Mouse (Mus musculus) midbrain, embryonic 14.5 days (tissue): ENCODE data around the gene Unc93b1. TPM values are rescaled to one million over a fixed set of nuclear protein-coding genes. Genes with fewer than 3 reads are reported as not detected.
"Not testable (repeated sequence)": the region's sequence is repeated elsewhere in the genome, so short reads cannot be mapped to it uniquely, and the experiment has no call there.

Experiments used
- ATAC-seq: fragments of 200-750 bp; cut with Nextera tagmentation; 2 replicates; pipeline ENCODE4 v1.8.0; 2017; ENCODE audit warnings: moderate number of reproducible peaks, moderate library complexity; ENCODE audit not compliant: low FRiP score, low TSS enrichment
- DNase-seq: peaks from one replicate; pipeline ENCODE4 v3.0.0-alpha.2; 2015
- H3K27ac ChIP-seq: fragments of 300-500 bp; sonication (generic); replicated peaks from 2 replicates; pipeline ENCODE4 v1.5.1; 2014; ENCODE audit warnings: mild to moderate bottlenecking, low read depth, low read length, moderate library complexity
- H3K27me3 ChIP-seq: fragments of 300-500 bp; sonication (generic); 2 replicates; pipeline ENCODE4 v1.6.1; 2014; ENCODE audit warnings: low read length, control low read depth, mixed read lengths; ENCODE audit not compliant: control insufficient read depth, insufficient read depth
- H3K36me3 ChIP-seq: fragments of 300-500 bp; sonication (generic); 2 replicates; pipeline ENCODE4 v1.6.1; 2014; ENCODE audit warnings: low read length, control low read depth; ENCODE audit not compliant: control insufficient read depth, insufficient read depth
- H3K4me1 ChIP-seq: fragments of 300-500 bp; sonication (generic); 2 replicates; pipeline ENCODE4 v1.6.1; 2014; ENCODE audit warnings: mild to moderate bottlenecking, antibody characterized with exemption, low read length, control low read depth; ENCODE audit not compliant: control insufficient read depth, insufficient read depth
- H3K4me2 ChIP-seq: fragments of 300-500 bp; sonication (generic); 2 replicates; pipeline ENCODE4 v1.6.1; 2014; ENCODE audit warnings: mild to moderate bottlenecking, low read length, moderate library complexity
- H3K4me3 ChIP-seq: fragments of 300-500 bp; sonication (generic); replicated peaks from 2 replicates; pipeline ENCODE4 v1.5.1; 2014; ENCODE audit warnings: low read depth, low read length
- H3K9ac ChIP-seq: fragments of 300-500 bp; sonication (generic); replicated peaks from 2 replicates; pipeline ENCODE4 v1.6.1; 2014; ENCODE audit warnings: mild to moderate bottlenecking, low read length, moderate library complexity
- H3K9me3 ChIP-seq: fragments of 300-500 bp; sonication (generic); 2 replicates; pipeline ENCODE4 v1.6.1; 2016; ENCODE audit warnings: low read length, control low read depth, mixed read lengths; ENCODE audit not compliant: control insufficient read depth
- WGBS: fragments of 180-500 bp; shearing (Covaris S2); extraction: QIAGEN DNeasy Blood & Tissue Kit; methylation state at CpG from one replicate; pipeline ENCODE4 v1.1.7; 2014; 5-methylcytosine and 5-hydroxymethylcytosine counted together
- polyA plus RNA-seq: library from polyadenylated mRNA; unstranded; fragments of >200 nt; fragmentation: Nextera tagmentation; extraction: Ambion mirVana; gene quantifications from 2 replicates; pipeline ENCODE4 v1.2.1, GENCODE M21; 2014

The Unc93b1 gene
- polyA plus RNA-seq, 1 experiment from 2014 or later, result 13.4 TPM

- no peak overlapping the region for H3K4me2 ChIP-seq
- no peaks in the 10 kb centered on the region for H3K27me3 ChIP-seq
- no peak overlapping the region for H3K27ac ChIP-seq
- H3K9ac ChIP-seq, result no peak overlapping the region
- WGBS, result 73% methylated on average over 14 of the region's 14 CpGs
- ATAC-seq (no peak), DNase-seq (no peak)
- H3K4me3 ChIP-seq, result no peak overlapping the region
- no peaks in the 10 kb centered on the region for H3K4me1 ChIP-seq
- no peaks in the 10 kb centered on the region for H3K9me3 ChIP-seq
- H3K36me3 ChIP-seq, result no peaks in the 10 kb centered on the region
Observed at GRCm38 (mm10) chr19:3948546-3948945, 13.6 kb downstream of the Unc93b1 start.

DNA sequence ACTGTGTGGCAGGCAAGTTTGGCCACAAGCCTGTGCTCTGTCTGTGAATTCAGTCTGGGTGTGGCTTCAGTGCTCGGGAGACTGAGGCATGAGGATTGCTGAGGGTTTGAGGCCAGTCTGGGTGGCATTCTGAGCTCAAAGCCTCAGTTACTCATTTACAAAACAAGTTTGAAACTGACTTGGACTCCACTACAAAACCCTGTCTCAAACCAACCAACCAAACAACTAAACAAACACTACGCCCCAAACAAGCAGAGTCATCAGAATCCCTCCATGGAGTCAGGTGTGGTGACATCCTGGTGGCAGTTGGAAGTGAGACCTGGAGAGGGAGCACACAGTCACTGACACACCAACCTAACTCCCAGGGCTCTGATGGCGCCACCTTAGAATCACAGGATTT, 15.3 kb downstream of the Unc93b1 start:
- Histone ChIP-seq H3K36me3 (no peaks in the 10 kb centered on the region), H3K27ac (no peak overlapping the region), H3K9me3 (no peaks in the 10 kb centered on the region), H3K27me3 (no peaks in the 10 kb centered on the region), H3K9ac (no peak overlapping the region), H3K4me2 (no peak overlapping the region), H3K4me1 (no peaks in the 10 kb centered on the region), H3K4me3 (no peak overlapping the region)
- DNase-seq, result no peak
- 79% methylated on average over 3 of the region's 3 CpGs for WGBS
- ATAC-seq, result no peak

DNA sequence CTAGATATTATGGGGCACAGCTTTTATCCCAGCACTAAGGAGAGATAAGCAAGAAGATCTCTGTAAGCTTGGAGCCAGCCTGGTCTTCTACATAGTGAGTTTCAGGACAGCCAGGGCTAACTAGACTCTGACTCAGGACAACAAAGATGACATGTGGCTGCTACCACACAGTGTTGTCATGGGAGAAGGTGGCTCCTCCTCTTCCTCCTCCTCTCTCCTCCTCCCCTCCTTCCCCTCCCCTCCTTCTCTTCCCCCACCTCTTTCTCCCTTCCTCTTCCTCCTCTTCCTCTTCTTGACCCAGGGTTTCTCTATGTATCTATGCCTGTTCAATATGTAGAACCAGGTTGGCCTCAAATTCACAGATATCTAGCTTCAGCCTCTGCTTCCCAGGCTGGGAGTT, 16.5 kb downstream of the Unc93b1 start:
- Histone ChIP-seq H3K36me3 (no peaks in the 10 kb centered on the region), H3K27me3 (no peaks in the 10 kb centered on the region), H3K4me3 (no peak overlapping the region), H3K4me2 (no peak overlapping the region), H3K9me3 (no peaks in the 10 kb centered on the region), H3K27ac (no peak overlapping the region), H3K9ac (no peak overlapping the region), H3K4me1 (no peaks in the 10 kb centered on the region)
- no peak for ATAC-seq
- DNase-seq, result no peak

GRCm38 (mm10) chr19:3952099-3952498, 17.1 kb downstream of the Unc93b1 start:
- H3K36me3 ChIP-seq, result no peaks in the 10 kb centered on the region
- DNase-seq (no peak), ATAC-seq (no peak)
- H3K4me1 ChIP-seq, result no peaks in the 10 kb centered on the region
- no peaks in the 10 kb centered on the region for H3K27me3 ChIP-seq
- no peak overlapping the region for H3K4me3 ChIP-seq
- 57% methylated on average over 1 of the region's 1 CpGs for WGBS
- H3K4me2 ChIP-seq, result no peak overlapping the region
- H3K9ac ChIP-seq, result no peak overlapping the region
- H3K27ac ChIP-seq, result no peak overlapping the region
- no peaks in the 10 kb centered on the region for H3K9me3 ChIP-seq

DNA sequence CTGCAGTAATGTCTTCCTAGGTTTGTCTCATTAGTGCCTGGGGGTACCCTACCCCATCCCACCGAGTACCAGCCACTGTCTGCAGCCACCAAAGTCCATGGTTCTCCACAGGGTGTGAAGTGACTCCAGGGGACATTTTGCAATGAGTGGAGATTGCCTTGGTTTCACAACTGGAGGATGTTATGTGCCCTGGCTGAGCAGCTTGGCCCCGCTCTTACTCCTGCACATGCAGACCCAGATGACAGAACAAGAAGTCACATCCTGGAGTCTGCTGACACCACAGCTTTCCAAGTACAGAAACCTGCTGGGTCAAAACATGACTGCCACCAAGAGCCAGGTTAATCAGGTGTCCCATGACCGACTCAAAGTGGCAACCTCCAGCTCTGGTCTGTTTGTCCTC, 20.0 kb downstream of the Unc93b1 start:
- WGBS, result 86% methylated on average over 3 of the region's 3 CpGs
- Histone ChIP-seq H3K36me3 (no peaks in the 10 kb centered on the region), H3K27me3 (no peaks in the 10 kb centered on the region), H3K4me1 (no peaks in the 10 kb centered on the region), H3K9me3 (no peaks in the 10 kb centered on the region), H3K27ac (no peak overlapping the region), H3K4me3 (no peak overlapping the region), H3K9ac (no peak overlapping the region), H3K4me2 (no peak overlapping the region)
- ATAC-seq (no peak), DNase-seq (no peak)

DNA sequence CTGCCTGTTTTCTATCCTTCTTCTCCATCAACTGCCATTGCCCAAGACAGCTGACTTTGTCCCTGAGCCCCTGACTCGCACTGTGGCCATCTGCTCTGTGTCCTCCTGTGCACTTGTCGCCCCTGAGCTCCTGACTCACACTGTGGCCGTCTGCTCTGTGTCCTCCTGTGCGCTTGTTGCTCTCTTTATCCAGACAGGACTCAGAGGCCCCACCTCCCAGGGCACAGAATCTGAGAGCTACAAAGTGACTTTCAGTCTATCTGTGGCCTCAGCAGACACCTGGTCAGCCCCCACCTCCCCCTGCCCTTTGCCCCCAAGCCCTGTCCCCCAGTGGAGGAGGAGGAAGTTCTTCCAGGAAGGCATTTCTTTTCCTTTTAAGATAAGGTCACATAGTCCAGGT, 20.8 kb downstream of the Unc93b1 start:
- Histone ChIP-seq H3K4me1 (no peaks in the 10 kb centered on the region), H3K36me3 (no peaks in the 10 kb centered on the region), H3K9me3 (no peaks in the 10 kb centered on the region), H3K4me3 (no peak overlapping the region), H3K27ac (no peak overlapping the region), H3K9ac (no peak overlapping the region), H3K27me3 (no peaks in the 10 kb centered on the region), H3K4me2 (no peak overlapping the region)
- DNase-seq (no peak), ATAC-seq (no peak)
- 60% methylated on average over 4 of the region's 4 CpGs for WGBS

GRCm38 (mm10) chr19:3957296-3958036, 22.5 kb downstream of the Unc93b1 start:
- not testable (repeated sequence) for DNase-seq

DNA sequence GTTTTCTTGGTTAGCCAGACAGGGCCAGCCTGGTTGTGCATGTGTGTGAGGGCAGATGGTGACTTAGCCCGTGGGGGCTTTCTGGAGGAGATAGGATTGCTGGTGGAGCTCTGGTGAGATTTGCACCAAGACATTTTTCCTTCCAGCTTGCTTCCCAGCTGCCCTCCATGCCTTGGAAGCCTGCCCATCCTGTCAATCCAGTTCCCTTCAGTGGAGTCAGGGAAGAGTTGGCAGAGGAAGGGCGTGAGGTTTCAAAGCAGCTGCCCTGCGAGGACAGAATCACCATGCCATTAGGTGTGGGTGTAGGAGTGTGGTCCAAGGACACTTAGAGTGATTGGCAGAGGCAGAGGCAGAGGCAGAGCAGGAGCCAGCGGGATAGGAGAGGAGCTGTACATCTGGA, 23.5 kb downstream of the Unc93b1 start, which contains the start of gene Aldh3b3:
Gene Aldh3b3 (plus strand): TSS at position 176 of the 400 bp plus-strand sequence.
- Histone ChIP-seq H3K9ac (no peak within 1 kb of the TSS), H3K9me3 (no peaks in the 10 kb centered on the region), H3K4me3 (no peak within 1 kb of the TSS), H3K4me2 (no peak within 1 kb of the TSS), H3K27ac (no peak within 1 kb of the TSS), H3K36me3 (no peaks in the 10 kb centered on the region), H3K27me3 (no peaks in the 10 kb centered on the region), H3K4me1 (no peaks in the 10 kb centered on the region)
- WGBS, result 79% methylated on average over 4 of the region's 4 CpGs
- DNase-seq (no peak), ATAC-seq (no peak)

More at GRCm38 (mm10) chr19:3957296-3958036, 22.5 kb downstream of the Unc93b1 start:
- H3K4me3 ChIP-seq, H3K27ac ChIP-seq, H3K36me3 ChIP-seq, H3K4me1 ChIP-seq, H3K27me3 ChIP-seq, ATAC-seq, H3K4me2 ChIP-seq, H3K9ac ChIP-seq, H3K9me3 ChIP-seq: not testable (repeated sequence)
- 79% methylated on average over 5 of the region's 5 CpGs for WGBS

DNA sequence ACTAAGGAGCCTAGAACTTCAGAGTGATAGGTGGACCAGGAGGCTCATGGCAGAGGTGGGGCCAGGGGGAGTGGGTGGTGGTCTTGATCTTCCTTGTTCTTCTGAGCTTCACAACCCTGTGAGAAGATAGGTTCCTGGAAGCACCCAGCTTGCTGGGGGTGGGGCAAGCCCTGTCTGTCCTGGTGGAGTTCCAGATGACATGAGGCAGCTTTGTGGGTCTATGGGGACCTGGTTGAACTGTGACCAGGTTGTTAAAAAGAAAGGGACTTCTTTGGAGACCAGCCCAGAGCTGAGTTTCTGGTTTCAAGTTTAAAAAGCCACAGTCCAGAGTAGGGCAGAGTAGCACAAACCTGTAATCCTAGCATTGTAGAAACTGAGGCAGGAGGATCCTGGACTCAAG, 24.0 kb downstream of the Unc93b1 start:
- Histone ChIP-seq H3K9me3 (no peaks in the 10 kb centered on the region), H3K9ac (no peak overlapping the region), H3K27ac (no peak overlapping the region), H3K4me3 (no peak overlapping the region), H3K27me3 (no peaks in the 10 kb centered on the region), H3K4me2 (no peak overlapping the region), H3K36me3 (no peaks in the 10 kb centered on the region), H3K4me1 (no peaks in the 10 kb centered on the region)
- DNase-seq (no peak), ATAC-seq (no peak)
